Mouse (Mus musculus): ENCODE measurements around the gene Klhl9. TPM values are rescaled to one million over a fixed set of nuclear protein-coding genes. Genes with fewer than 3 reads are reported as not detected.

The Klhl9 gene
- polyA plus RNA-seq, 1 experiment from 2014 or later, result 40.5 TPM

DNA sequence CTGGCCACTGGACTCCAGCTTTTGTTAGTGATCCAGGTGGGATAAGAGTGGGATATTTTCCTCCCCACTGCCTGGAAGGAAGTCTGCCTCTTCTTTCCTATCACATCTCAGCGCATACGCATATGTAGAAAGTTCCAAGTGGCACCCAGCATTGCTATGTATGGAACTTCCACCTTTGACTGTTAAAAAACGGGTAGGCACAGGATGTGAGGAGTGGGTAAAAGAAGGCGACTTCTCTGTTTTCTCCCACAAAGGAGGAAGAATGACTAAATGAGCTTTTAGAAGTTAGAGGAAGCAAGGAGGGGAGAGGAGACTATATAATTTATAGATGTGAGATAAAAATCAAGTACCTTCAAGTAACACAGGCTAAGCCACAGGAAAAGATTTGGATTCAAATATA lies 19.2 kb upstream of the Klhl9 start:
- no peak for ATAC-seq

DNA sequence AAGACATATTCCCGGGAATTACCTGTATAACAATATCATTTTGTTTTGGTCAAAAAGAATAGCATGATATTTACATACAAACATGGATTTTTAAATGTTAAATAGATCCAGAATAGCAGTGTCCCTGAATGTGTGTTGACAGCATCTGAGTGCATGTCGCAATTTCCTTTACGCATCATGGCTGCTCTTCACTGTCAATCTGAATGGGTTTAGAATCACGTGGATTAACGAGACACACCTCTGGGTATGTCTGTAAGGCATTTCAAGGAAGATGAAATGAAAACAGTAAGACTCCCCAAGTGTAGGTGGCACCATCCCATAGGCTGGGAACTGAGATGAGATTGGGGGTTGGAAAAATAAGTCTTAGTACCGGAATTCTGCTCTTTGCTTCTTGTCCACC lies 16.8 kb upstream of the Klhl9 start:
- ATAC-seq, result no peak

More for the DNA sequence above, 19.2 kb upstream of the Klhl9 start:
- Histone ChIP-seq H3K9ac (ENCODE audit: low read depth, low read length) (no peak overlapping the region), H3K9me3 (ENCODE audit: control insufficient read depth) (no peaks in the 10 kb centered on the region), H3K27ac (ENCODE audit: low read depth, low read length) (no peak overlapping the region), H3K27me3 (replicated peaks; ENCODE audit: control insufficient read depth, insufficient read depth, low read length) (no peaks in the 10 kb centered on the region), H3K4me1 (replicated peaks; ENCODE audit: control insufficient read depth, insufficient read depth, low read length) (no peaks in the 10 kb centered on the region), H3K36me3 (ENCODE audit: control insufficient read depth, insufficient read depth) (no peaks in the 10 kb centered on the region), H3K4me3 (ENCODE audit: low read depth, low read length) (no peak overlapping the region), H3K4me2 (replicated peaks; ENCODE audit: low read depth) (no peak overlapping the region)
- 87% methylated on average over 4 of the region's 4 CpGs for WGBS
- TF ChIP-seq CTCF (IDR thresholded peaks at IDR 0.05; ENCODE audit: low read depth), result no peak

DNA sequence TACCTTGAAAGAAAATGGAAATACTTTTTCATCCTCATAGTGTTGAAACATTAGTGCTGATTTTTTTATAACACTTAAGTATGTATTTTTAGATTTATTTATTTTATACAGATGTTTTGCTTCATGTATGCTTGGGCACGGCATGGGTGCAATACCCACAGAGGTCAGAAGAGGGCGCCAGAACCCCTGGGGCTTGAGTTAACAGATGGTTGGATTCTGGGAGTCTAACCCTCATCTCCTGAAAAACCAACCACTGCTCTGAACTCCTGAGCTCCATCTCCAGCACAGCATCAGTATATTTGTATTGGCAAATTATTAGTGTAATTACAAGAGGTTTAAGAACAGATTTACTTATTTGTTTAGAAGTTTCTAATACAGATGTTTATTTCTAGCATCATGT lies 16.2 kb upstream of the Klhl9 start:
- no peak for ATAC-seq
- H3K36me3 ChIP-seq (ENCODE audit: control insufficient read depth, insufficient read depth), result no peaks in the 10 kb centered on the region
- no peak overlapping the region for H3K4me2 ChIP-seq (replicated peaks; ENCODE audit: low read depth)
- peak; percentile 89 for TF ChIP-seq CTCF (IDR thresholded peaks at IDR 0.05; ENCODE audit: low read depth)
- no peak overlapping the region for H3K27ac ChIP-seq (ENCODE audit: low read depth, low read length)
- no peaks in the 10 kb centered on the region for H3K27me3 ChIP-seq (replicated peaks; ENCODE audit: control insufficient read depth, insufficient read depth, low read length)
- no peak overlapping the region for H3K9ac ChIP-seq (ENCODE audit: low read depth, low read length)
- no peaks in the 10 kb centered on the region for H3K4me1 ChIP-seq (replicated peaks; ENCODE audit: control insufficient read depth, insufficient read depth, low read length)
- H3K4me3 ChIP-seq (ENCODE audit: low read depth, low read length), result no peak overlapping the region
- H3K9me3 ChIP-seq (ENCODE audit: control insufficient read depth), result no peaks in the 10 kb centered on the region
- 4% methylated on average over 2 of the region's 2 CpGs for WGBS

More for the DNA sequence above, 16.8 kb upstream of the Klhl9 start:
- Histone ChIP-seq H3K4me3 (ENCODE audit: low read depth, low read length) (no peak overlapping the region), H3K27me3 (replicated peaks; ENCODE audit: control insufficient read depth, insufficient read depth, low read length) (no peaks in the 10 kb centered on the region), H3K27ac (ENCODE audit: low read depth, low read length) (no peak overlapping the region), H3K4me2 (replicated peaks; ENCODE audit: low read depth) (no peak overlapping the region), H3K4me1 (replicated peaks; ENCODE audit: control insufficient read depth, insufficient read depth, low read length) (no peaks in the 10 kb centered on the region), H3K9me3 (ENCODE audit: control insufficient read depth) (no peaks in the 10 kb centered on the region), H3K9ac (ENCODE audit: low read depth, low read length) (no peak overlapping the region), H3K36me3 (ENCODE audit: control insufficient read depth, insufficient read depth) (no peaks in the 10 kb centered on the region)
- 83% methylated on average over 6 of the region's 6 CpGs for WGBS
- no peak for TF ChIP-seq CTCF (IDR thresholded peaks at IDR 0.05; ENCODE audit: low read depth)

DNA sequence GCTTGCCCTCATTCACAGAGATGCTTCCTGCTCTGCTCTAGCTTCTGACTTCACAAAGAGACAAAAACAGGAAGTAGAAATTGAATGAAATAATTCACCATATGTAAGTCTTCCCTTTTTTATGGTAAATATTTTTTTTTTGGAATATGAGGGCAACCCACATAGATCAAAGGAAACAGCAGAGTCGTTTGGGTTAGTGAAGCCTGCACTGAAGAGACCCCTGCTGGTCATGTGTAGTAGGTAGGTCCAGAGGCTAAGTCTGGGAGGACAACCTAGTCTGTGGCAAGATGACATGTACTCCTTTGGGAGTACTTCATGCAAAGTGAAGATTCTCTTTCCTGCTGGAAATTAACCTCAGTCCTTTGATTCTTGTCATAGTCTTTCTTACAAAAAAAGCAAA lies 5.1 kb upstream of the Klhl9 start:
- Histone ChIP-seq H3K4me2 (replicated peaks; ENCODE audit: low read depth) (no peak overlapping the region), H3K4me3 (ENCODE audit: low read depth, low read length) (no peak overlapping the region), H3K27me3 (replicated peaks; ENCODE audit: control insufficient read depth, insufficient read depth, low read length) (no peaks in the 10 kb centered on the region), H3K36me3 (ENCODE audit: control insufficient read depth, insufficient read depth) (no peaks in the 10 kb centered on the region), H3K9ac (ENCODE audit: low read depth, low read length) (no peak overlapping the region), H3K9me3 (ENCODE audit: control insufficient read depth) (no peaks in the 10 kb centered on the region), H3K27ac (ENCODE audit: low read depth, low read length) (no peak overlapping the region), H3K4me1 (replicated peaks; ENCODE audit: control insufficient read depth, insufficient read depth, low read length) (no peaks in the 10 kb centered on the region)
- TF ChIP-seq CTCF (IDR thresholded peaks at IDR 0.05; ENCODE audit: low read depth), result peak; percentile 80
- ATAC-seq, result no peak
- 0% methylated on average over 1 of the region's 1 CpGs for WGBS

DNA sequence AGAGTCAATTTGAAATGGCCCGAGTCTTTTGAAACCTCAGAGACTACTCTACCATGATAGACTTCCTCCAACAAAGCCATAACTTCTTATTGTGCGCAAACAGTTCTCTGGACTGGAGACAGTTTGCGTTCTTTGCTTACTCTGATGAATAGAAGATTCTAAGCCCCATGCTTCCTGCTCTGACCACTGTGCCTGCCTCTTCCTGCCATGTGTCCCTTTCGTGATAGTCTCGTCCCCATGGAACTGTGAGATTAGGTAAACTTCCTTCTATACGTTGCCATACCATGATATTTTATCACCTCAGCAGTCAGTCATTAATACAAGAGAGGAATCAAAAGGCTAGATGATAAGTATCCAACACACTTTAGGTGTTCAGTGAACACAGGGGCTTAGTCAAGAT lies 4.5 kb upstream of the Klhl9 start:
- no peak overlapping the region for H3K27ac ChIP-seq (ENCODE audit: low read depth, low read length)
- TF ChIP-seq CTCF (IDR thresholded peaks at IDR 0.05; ENCODE audit: low read depth), result no peak
- 74% methylated on average over 6 of the region's 6 CpGs for WGBS

DNA sequence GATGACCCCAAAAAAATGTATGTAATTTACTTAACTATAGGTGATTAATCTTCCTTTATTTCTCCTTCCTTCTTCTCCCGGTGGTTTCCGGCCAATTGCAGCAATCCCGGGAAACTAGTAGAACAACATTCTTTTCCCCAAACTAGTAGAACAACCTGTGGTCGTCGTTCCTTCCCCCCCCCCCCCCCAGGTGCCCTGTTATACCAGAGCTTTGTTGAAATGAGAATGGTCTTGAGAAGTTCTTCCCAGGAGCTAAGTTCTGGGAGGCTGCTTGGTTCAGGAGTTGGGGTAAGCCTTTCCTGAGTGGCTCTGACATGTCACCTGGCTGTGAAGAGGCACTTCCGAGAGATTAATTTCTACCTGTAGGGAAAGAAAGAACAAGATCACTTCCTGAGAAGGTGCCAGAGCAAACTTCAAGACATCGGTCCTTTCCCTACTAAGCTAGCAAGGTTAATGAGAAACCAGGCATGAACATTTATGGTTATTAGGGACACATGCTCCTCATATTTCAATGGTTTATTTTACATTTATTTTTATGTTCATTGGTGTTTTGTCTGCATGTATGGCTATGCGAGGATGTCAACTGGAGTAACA lies 1.3 kb upstream of the Klhl9 start:
- peak; percentile 11; the same call in 1 of the 2 replicates for ATAC-seq
- H3K4me2 ChIP-seq (replicated peaks; ENCODE audit: low read depth), result peak overlapping the region; percentile 74
- 23% methylated on average over 8 of the region's 8 CpGs for WGBS

More for the DNA sequence above, 4.5 kb upstream of the Klhl9 start:
- no peak overlapping the region for H3K9ac ChIP-seq (ENCODE audit: low read depth, low read length)
- no peak for ATAC-seq
- H3K4me1 ChIP-seq (replicated peaks; ENCODE audit: control insufficient read depth, insufficient read depth, low read length), result no peaks in the 10 kb centered on the region
- H3K27me3 ChIP-seq (replicated peaks; ENCODE audit: control insufficient read depth, insufficient read depth, low read length), result no peaks in the 10 kb centered on the region
- no peak overlapping the region for H3K4me2 ChIP-seq (replicated peaks; ENCODE audit: low read depth)
- H3K36me3 ChIP-seq (ENCODE audit: control insufficient read depth, insufficient read depth), result no peaks in the 10 kb centered on the region
- H3K4me3 ChIP-seq (ENCODE audit: low read depth, low read length), result no peak overlapping the region
- no peaks in the 10 kb centered on the region for H3K9me3 ChIP-seq (ENCODE audit: control insufficient read depth)

More for the DNA sequence above, 1.3 kb upstream of the Klhl9 start:
- H3K36me3 ChIP-seq (ENCODE audit: control insufficient read depth, insufficient read depth), result 0 out of 2 replicates have a peak, but pooled peaks cover 4% of the 10 kb centered on the region
- TF ChIP-seq CTCF (IDR thresholded peaks at IDR 0.05; ENCODE audit: low read depth), result no peak
- no peak overlapping the region for H3K9ac ChIP-seq (ENCODE audit: low read depth, low read length)
- peak overlapping the region; percentile 85; the same call in 1 of the 2 replicates for H3K4me3 ChIP-seq (ENCODE audit: low read depth, low read length)
- H3K4me1 ChIP-seq (replicated peaks; ENCODE audit: control insufficient read depth, insufficient read depth, low read length), result 0 out of 2 replicates have a peak, but pooled peaks cover 4% of the 10 kb centered on the region
- no peaks in the 10 kb centered on the region for H3K9me3 ChIP-seq (ENCODE audit: control insufficient read depth)
- no peaks in the 10 kb centered on the region for H3K27me3 ChIP-seq (replicated peaks; ENCODE audit: control insufficient read depth, insufficient read depth, low read length)
- peak overlapping the region; percentile 75 for H3K27ac ChIP-seq (ENCODE audit: low read depth, low read length)

Measured in intestine, postnatal 0 days (tissue).